Mouse (Mus musculus) heart, postnatal 14 days (tissue): ENCODE data around the gene Tsfm. TPM values are rescaled to one million over a fixed set of nuclear protein-coding genes. Genes with fewer than 3 reads are reported as not detected.
"Not testable (repeated sequence)": the region's sequence is repeated elsewhere in the genome, so short reads cannot be mapped to it uniquely, and the experiment has no call there.

Experiments
- DNase-seq, 2 experiments: peaks; one replicate each; pipeline ENCODE4 v3.0.0; 2021 to 2022
- intact Hi-C: fragments of 180-260 bp; cut with DNase I; formaldehyde crosslinking; loops from one replicate; pipeline ENCODE4 v1.15.1; 2025
- long read RNA-seq, 2 experiments: library from polyadenylated mRNA; stranded (forward); transcript quantifications; one replicate each; pipeline ENCODE4 v2.0.0; 2021
- total RNA-seq, 2 experiments: library from RNA; stranded (reverse); gene quantifications; 2 replicates each; pipeline ENCODE4 v1.2.3; 2021

Tsfm gene
- total RNA-seq = 10 to 100 TPM; 49.8 to 60.5 TPM
- long read RNA-seq, experiment 1, transcript Tsfm-201 (6 exons, 1,206 nt) = major isoform, 123 of 125 reads
- long read RNA-seq, experiment 1, partial matches to known transcripts = 1 of 125 reads
- long read RNA-seq, experiment 1, other reads (novel, unspliced or antisense) = 0 of 125 reads
- long read RNA-seq, experiment 2, transcript Tsfm-201 (6 exons, 1,206 nt) = major isoform, 96 of 100 reads
- long read RNA-seq, experiment 2, partial matches to known transcripts = 0 of 100 reads
- long read RNA-seq, experiment 2, other reads (novel, unspliced or antisense) = 2 of 100 reads

GRCm38 (mm10) chr10:127030336-127031296, at the start of gene Tsfm:
TSS of gene Tsfm (minus strand) at chr10:127030840.
- intact Hi-C loops = loop anchor here (1.0 to 2.0 kb wide), 2 partner anchors 40 to 111 kb away; no protein-coding TSS in a partner anchor

GRCm38 (mm10) chr10:127079665-127080391, 49.2 kb upstream of the Tsfm start:
- peak; percentile 35 to 51 for DNase-seq

More at GRCm38 (mm10) chr10:127030336-127031296, at the start of gene Tsfm:
- DNase-seq = peak; percentile 95 to 97

GRCm38 (mm10) chr10:127078677-127079575, 48.3 kb upstream of the Tsfm start:
- intact Hi-C loops = no loop called here
- DNase-seq = peak; percentile 58 to 65

More at GRCm38 (mm10) chr10:127079665-127080391, 49.2 kb upstream of the Tsfm start:
- intact Hi-C loops = no loop called here

GRCm38 (mm10) chr10:127078001-127078676, 47.5 kb upstream of the Tsfm start:
- DNase-seq = no peak
- intact Hi-C loops = no loop called here

GRCm38 (mm10) chr10:127077515-127077914, 46.9 kb upstream of the Tsfm start:
- intact Hi-C loops = no loop called here
- DNase-seq = no peak

- DNase-seq = no peak
- intact Hi-C loops = no loop called here
Observed at GRCm38 (mm10) chr10:127076082-127076481, 45.4 kb upstream of the Tsfm start.

GRCm38 (mm10) chr10:127075651-127076050, 45.0 kb upstream of the Tsfm start:
- no peak for DNase-seq
- intact Hi-C loops = no loop called here

GRCm38 (mm10) chr10:127075080-127075479, 44.4 kb upstream of the Tsfm start, which contains the start of gene Agap2:
TSS of gene Agap2 (plus strand) at chr10:127075284.
- intact Hi-C loops = no loop called here
- DNase-seq = no peak

- DNase-seq = no peak
- intact Hi-C loops = no loop called here
Observed at GRCm38 (mm10) chr10:127073981-127074380, 43.3 kb upstream of the Tsfm start.

- DNase-seq, intact Hi-C loops: not testable (repeated sequence)
Observed at GRCm38 (mm10) chr10:127072969-127073368, 42.3 kb upstream of the Tsfm start.

- intact Hi-C loops, DNase-seq: not testable (repeated sequence)
Observed at GRCm38 (mm10) chr10:127072270-127072669, 41.6 kb upstream of the Tsfm start.

GRCm38 (mm10) chr10:127071203-127071602, 40.6 kb upstream of the Tsfm start:
- DNase-seq = no peak
- intact Hi-C loops = no loop called here

- peak; percentile 82 to 87 for DNase-seq
- intact Hi-C loops = no loop called here
Observed at GRCm38 (mm10) chr10:127070190-127071121, 39.8 kb upstream of the Tsfm start, which contains the start of gene Tspan31. TSS of gene Tspan31 (minus strand) at chr10:127070264.

GRCm38 (mm10) chr10:127069281-127070189, 38.9 kb upstream of the Tsfm start:
- intact Hi-C loops = no loop called here

GRCm38 (mm10) chr10:127068360-127069038, 37.9 kb upstream of the Tsfm start:
- no peak for DNase-seq
- intact Hi-C loops = no loop called here

More at GRCm38 (mm10) chr10:127069281-127070189, 38.9 kb upstream of the Tsfm start:
- DNase-seq = no peak

GRCm38 (mm10) chr10:127066519-127067018, 35.9 kb upstream of the Tsfm start:
- no peak for DNase-seq
- intact Hi-C loops = no loop called here
